Mouse (Mus musculus): ENCODE results near the gene Lpp. TPM values are rescaled to one million over a fixed set of nuclear protein-coding genes. Genes with fewer than 3 reads are reported as not detected.

Lpp gene
- polyA plus RNA-seq, 1 experiment: 15.0 TPM

GRCm38 (mm10) chr16:24620021-24620420 is 226.7 kb downstream of the Lpp start:
- Histone ChIP-seq H3K27me3 (ENCODE audit: control insufficient read depth, insufficient read depth, low read length) (no peaks in the 10 kb centered on the region), H3K4me3 (ENCODE audit: control insufficient read depth, insufficient read depth, low read length) (no peak overlapping the region), H3K27ac (ENCODE audit: control insufficient read depth, insufficient read depth, low read length) (no peak overlapping the region), H3K4me1 (replicated peaks; ENCODE audit: control insufficient read depth, insufficient read depth, low read length) (peaks cover 3% of the 10 kb centered on the region; the same call in 1 of the 2 replicates), H3K36me3 (ENCODE audit: control insufficient read depth, insufficient read depth, low read length) (no peaks in the 10 kb centered on the region)
- no peak for DNase-seq
- no peak for TF ChIP-seq POLR2A (IDR thresholded peaks at IDR 0.05; ENCODE audit: control insufficient read depth, extremely low read depth, insufficient read depth, low read length, poor library complexity)
- TF ChIP-seq CTCF (IDR thresholded peaks at IDR 0.05; ENCODE audit: borderline replicate concordance, control insufficient read depth, extremely low read depth, insufficient read depth, low read length, poor library complexity): no peak
- 53% methylated on average over 3 of the region's 3 CpGs for WGBS

- H3K4me3 ChIP-seq (ENCODE audit: control insufficient read depth, insufficient read depth, low read length): no peak overlapping the region
- peaks cover 3% of the 10 kb centered on the region; the same call in 1 of the 2 replicates for H3K4me1 ChIP-seq (replicated peaks; ENCODE audit: control insufficient read depth, insufficient read depth, low read length)
- H3K36me3 ChIP-seq (ENCODE audit: control insufficient read depth, insufficient read depth, low read length): no peaks in the 10 kb centered on the region
- no peak overlapping the region for H3K27ac ChIP-seq (ENCODE audit: control insufficient read depth, insufficient read depth, low read length)
- 79% methylated on average over 3 of the region's 3 CpGs for WGBS
- TF ChIP-seq CTCF (IDR thresholded peaks at IDR 0.05; ENCODE audit: borderline replicate concordance, control insufficient read depth, extremely low read depth, insufficient read depth, low read length, poor library complexity) (no peak), POLR2A (IDR thresholded peaks at IDR 0.05; ENCODE audit: control insufficient read depth, extremely low read depth, insufficient read depth, low read length, poor library complexity) (no peak)
- DNase-seq: no peak
- no peaks in the 10 kb centered on the region for H3K27me3 ChIP-seq (ENCODE audit: control insufficient read depth, insufficient read depth, low read length)
Observed at GRCm38 (mm10) chr16:24622226-24623194, 229.2 kb downstream of the Lpp start.

- no peaks in the 10 kb centered on the region for H3K36me3 ChIP-seq (ENCODE audit: control insufficient read depth, insufficient read depth, low read length)
- 50% methylated on average over 5 of the region's 5 CpGs for WGBS
- H3K27ac ChIP-seq (ENCODE audit: control insufficient read depth, insufficient read depth, low read length): no peak overlapping the region
- H3K27me3 ChIP-seq (ENCODE audit: control insufficient read depth, insufficient read depth, low read length): no peaks in the 10 kb centered on the region
- TF ChIP-seq CTCF (IDR thresholded peaks at IDR 0.05; ENCODE audit: borderline replicate concordance, control insufficient read depth, extremely low read depth, insufficient read depth, low read length, poor library complexity) (no peak), POLR2A (IDR thresholded peaks at IDR 0.05; ENCODE audit: control insufficient read depth, extremely low read depth, insufficient read depth, low read length, poor library complexity) (no peak)
- H3K4me3 ChIP-seq (ENCODE audit: control insufficient read depth, insufficient read depth, low read length): no peak overlapping the region
- H3K4me1 ChIP-seq (replicated peaks; ENCODE audit: control insufficient read depth, insufficient read depth, low read length): peaks cover 8% of the 10 kb centered on the region
- DNase-seq: no peak
Observed at GRCm38 (mm10) chr16:24624335-24624734, 231.0 kb downstream of the Lpp start.

GRCm38 (mm10) chr16:24625576-24625975 is 232.3 kb downstream of the Lpp start:
- no peak for DNase-seq
- TF ChIP-seq CTCF (IDR thresholded peaks at IDR 0.05; ENCODE audit: borderline replicate concordance, control insufficient read depth, extremely low read depth, insufficient read depth, low read length, poor library complexity) (no peak), POLR2A (IDR thresholded peaks at IDR 0.05; ENCODE audit: control insufficient read depth, extremely low read depth, insufficient read depth, low read length, poor library complexity) (no peak)
- no peak overlapping the region for H3K27ac ChIP-seq (ENCODE audit: control insufficient read depth, insufficient read depth, low read length)
- H3K4me3 ChIP-seq (ENCODE audit: control insufficient read depth, insufficient read depth, low read length): no peak overlapping the region
- WGBS: 91% methylated on average over 5 of the region's 5 CpGs
- H3K36me3 ChIP-seq (ENCODE audit: control insufficient read depth, insufficient read depth, low read length): no peaks in the 10 kb centered on the region
- no peaks in the 10 kb centered on the region for H3K27me3 ChIP-seq (ENCODE audit: control insufficient read depth, insufficient read depth, low read length)
- H3K4me1 ChIP-seq (replicated peaks; ENCODE audit: control insufficient read depth, insufficient read depth, low read length): peaks cover 11% of the 10 kb centered on the region

GRCm38 (mm10) chr16:24628779-24629178 is 235.5 kb downstream of the Lpp start:
- Histone ChIP-seq H3K27ac (ENCODE audit: control insufficient read depth, insufficient read depth, low read length) (no peak overlapping the region), H3K27me3 (ENCODE audit: control insufficient read depth, insufficient read depth, low read length) (no peaks in the 10 kb centered on the region), H3K4me1 (replicated peaks; ENCODE audit: control insufficient read depth, insufficient read depth, low read length) (peaks cover 11% of the 10 kb centered on the region), H3K36me3 (ENCODE audit: control insufficient read depth, insufficient read depth, low read length) (no peaks in the 10 kb centered on the region), H3K4me3 (ENCODE audit: control insufficient read depth, insufficient read depth, low read length) (no peak overlapping the region)
- WGBS: 85% methylated on average over 1 of the region's 1 CpGs
- DNase-seq: no peak
- TF ChIP-seq POLR2A (IDR thresholded peaks at IDR 0.05; ENCODE audit: control insufficient read depth, extremely low read depth, insufficient read depth, low read length, poor library complexity): no peak
- no peak for TF ChIP-seq CTCF (IDR thresholded peaks at IDR 0.05; ENCODE audit: borderline replicate concordance, control insufficient read depth, extremely low read depth, insufficient read depth, low read length, poor library complexity)

- WGBS: 32% methylated on average over 12 of the region's 12 CpGs
- no peak for DNase-seq
- H3K27ac ChIP-seq (ENCODE audit: control insufficient read depth, insufficient read depth, low read length): no peak overlapping the region
- peaks cover 11% of the 10 kb centered on the region for H3K4me1 ChIP-seq (replicated peaks; ENCODE audit: control insufficient read depth, insufficient read depth, low read length)
- no peaks in the 10 kb centered on the region for H3K36me3 ChIP-seq (ENCODE audit: control insufficient read depth, insufficient read depth, low read length)
- no peak overlapping the region for H3K4me3 ChIP-seq (ENCODE audit: control insufficient read depth, insufficient read depth, low read length)
- no peaks in the 10 kb centered on the region for H3K27me3 ChIP-seq (ENCODE audit: control insufficient read depth, insufficient read depth, low read length)
- TF ChIP-seq CTCF (IDR thresholded peaks at IDR 0.05; ENCODE audit: borderline replicate concordance, control insufficient read depth, extremely low read depth, insufficient read depth, low read length, poor library complexity) (no peak), POLR2A (IDR thresholded peaks at IDR 0.05; ENCODE audit: control insufficient read depth, extremely low read depth, insufficient read depth, low read length, poor library complexity) (no peak)
Observed at GRCm38 (mm10) chr16:24629218-24630172, 236.2 kb downstream of the Lpp start.

All from thymus, adult 2 months (tissue).